Mouse (Mus musculus) kidney, postnatal 0 days (tissue): ENCODE results near the gene Phf11c. TPM values are rescaled to one million over a fixed set of nuclear protein-coding genes. Genes with fewer than 3 reads are reported as not detected.
"Not testable (repeated sequence)": the region's sequence is repeated elsewhere in the genome, so short reads cannot be mapped to it uniquely, and the experiment has no call there.

Source experiments
- ATAC-seq: fragments of 200-750 bp; cut with Nextera tagmentation; replicated peaks from 2 replicates; pipeline ENCODE4 v1.8.0; 2017; ENCODE audit warnings: low read depth, moderate number of reproducible peaks, moderate TSS enrichment, moderate library complexity; ENCODE audit not compliant: low FRiP score
- DNase-seq: peaks from one replicate; pipeline ENCODE4 v3.0.0-alpha.2; 2016; ENCODE audit warnings: low spot score
- H3K27ac ChIP-seq: fragments of 300-500 bp; sonication (generic); 2 replicates; pipeline ENCODE4 v1.5.1; 2014; ENCODE audit warnings: mild to moderate bottlenecking
- H3K27me3 ChIP-seq: fragments of 300-500 bp; sonication (generic); 2 replicates; pipeline ENCODE4 v1.6.1; 2014; ENCODE audit warnings: low read length, mixed read lengths; ENCODE audit not compliant: insufficient read depth
- H3K36me3 ChIP-seq: fragments of 300-500 bp; sonication (generic); 2 replicates; pipeline ENCODE4 v1.6.1; 2014; ENCODE audit warnings: low read length, mixed read lengths; ENCODE audit not compliant: insufficient read depth
- H3K4me1 ChIP-seq: fragments of 300-500 bp; sonication (generic); replicated peaks from 2 replicates; pipeline ENCODE4 v1.6.1; 2014; ENCODE audit warnings: antibody characterized with exemption, low read length, mixed read lengths; ENCODE audit not compliant: insufficient read depth
- H3K4me2 ChIP-seq: fragments of 300-500 bp; sonication (generic); 2 replicates; pipeline ENCODE4 v1.6.1; 2014; ENCODE audit warnings: mild to moderate bottlenecking, low read length, moderate library complexity, mixed read lengths
- H3K4me3 ChIP-seq: fragments of 300-500 bp; sonication (generic); replicated peaks from 2 replicates; pipeline ENCODE4 v1.5.1; 2014; ENCODE audit warnings: low read depth, low read length
- H3K9ac ChIP-seq: fragments of 300-500 bp; sonication (generic); 2 replicates; pipeline ENCODE4 v1.6.1; 2014; ENCODE audit warnings: low read depth, low read length
- H3K9me3 ChIP-seq: fragments of 300-500 bp; sonication (generic); replicated peaks from 2 replicates; pipeline ENCODE4 v1.6.1; 2016; ENCODE audit warnings: low read length, inconsistent platforms, mixed read lengths
- CTCF ChIP-seq: IDR thresholded peaks from 2 replicates; pipeline ENCODE4 v1.5.1; 2016; ENCODE audit warnings: antibody characterized with exemption, low read depth, mild to moderate bottlenecking, moderate library complexity
- WGBS: fragments of 180-500 bp; shearing (Covaris S2); extraction: QIAGEN DNeasy Blood & Tissue Kit; methylation state at CpG from one replicate; pipeline ENCODE4 v1.1.7; 2014; 5-methylcytosine and 5-hydroxymethylcytosine counted together
- polyA plus RNA-seq: library from polyadenylated mRNA; unstranded; fragments of >200 nt; fragmentation: Nextera tagmentation; extraction: Ambion mirVana; gene quantifications from 2 replicates; pipeline ENCODE4 v1.2.1, GENCODE M21; 2015

Gene Phf11c
- polyA plus RNA-seq, 1 experiment from 2014 or later, result 0.33 TPM

DNA sequence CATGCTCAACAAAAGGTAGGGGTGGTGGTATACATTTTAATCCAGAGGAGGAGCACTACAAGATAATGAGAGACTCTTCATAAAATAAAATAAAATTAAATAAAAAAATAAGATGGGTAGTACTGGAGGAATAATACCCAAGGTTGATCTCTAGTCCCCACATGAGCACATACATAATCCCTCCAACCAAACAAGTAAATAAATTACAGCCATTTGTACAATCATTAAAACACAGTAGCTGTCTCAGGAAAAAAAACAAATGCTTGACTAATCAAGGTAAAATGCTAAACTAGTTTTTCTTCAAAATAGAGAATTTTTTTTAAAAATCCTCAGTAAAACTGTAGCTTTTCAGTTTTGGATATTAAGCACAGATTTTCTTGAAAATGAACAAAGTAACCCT, 40.0 kb upstream of the Phf11c start:
- Histone ChIP-seq H3K4me1 (peaks cover 6% of the 10 kb centered on the region; the same call in 1 of the 2 replicates), H3K4me2 (no peak overlapping the region), H3K9me3 (no peaks in the 10 kb centered on the region), H3K9ac (no peak overlapping the region), H3K27me3 (no peaks in the 10 kb centered on the region), H3K36me3 (no peaks in the 10 kb centered on the region), H3K27ac (no peak overlapping the region), H3K4me3 (no peak overlapping the region)
- TF ChIP-seq CTCF, result no peak
- no peak for DNase-seq
- ATAC-seq, result no peak

DNA sequence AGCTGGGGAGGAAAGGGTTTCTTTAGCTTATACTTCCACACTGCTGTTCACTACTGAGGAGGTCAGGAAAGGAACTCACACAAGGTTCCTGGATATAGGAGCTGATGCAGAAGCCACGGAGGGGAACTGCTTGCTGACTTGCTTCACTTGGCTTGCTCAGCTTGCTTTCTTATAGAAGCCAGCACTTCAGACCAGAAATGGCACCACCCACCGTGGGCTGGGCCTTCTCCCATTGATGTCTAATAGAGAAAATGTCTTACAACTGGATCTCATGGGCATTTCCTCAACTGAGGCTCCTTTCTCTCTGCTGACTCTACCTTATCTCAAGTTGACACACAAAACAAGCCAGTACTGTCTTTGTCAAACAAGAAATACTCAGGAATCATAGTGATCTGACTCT, 38.7 kb upstream of the Phf11c start:
- no peak overlapping the region for H3K4me3 ChIP-seq
- DNase-seq (no peak), ATAC-seq (no peak)
- H3K27me3 ChIP-seq, result no peaks in the 10 kb centered on the region
- H3K4me2 ChIP-seq, result no peak overlapping the region
- no peak overlapping the region for H3K27ac ChIP-seq
- no peaks in the 10 kb centered on the region for H3K4me1 ChIP-seq
- H3K36me3 ChIP-seq, result no peaks in the 10 kb centered on the region
- no peak overlapping the region for H3K9ac ChIP-seq
- no peaks in the 10 kb centered on the region for H3K9me3 ChIP-seq
- TF ChIP-seq CTCF, result no peak
- WGBS, result 55% methylated on average over 2 of the region's 2 CpGs

DNA sequence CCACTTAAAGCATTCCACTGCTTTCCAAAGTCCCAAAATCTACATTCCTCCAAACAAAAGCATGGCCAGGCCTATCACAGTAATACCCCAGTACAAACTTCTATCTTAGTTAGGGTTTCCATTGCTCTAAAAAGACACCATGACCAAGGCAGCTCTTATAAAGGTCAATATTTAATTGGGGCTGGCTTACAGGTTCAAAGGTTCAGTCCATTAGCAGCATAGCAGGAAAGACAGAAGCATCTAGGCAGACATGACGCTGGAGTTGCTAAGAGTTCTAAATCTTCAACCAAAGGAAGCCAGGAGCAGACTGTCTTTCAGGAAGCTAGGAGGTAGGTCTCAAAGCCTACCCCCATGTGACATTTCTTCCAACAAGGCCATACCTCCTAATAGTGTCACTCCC, 35.4 kb upstream of the Phf11c start:
- 85% methylated on average over 1 of the region's 1 CpGs for WGBS
- H3K36me3 ChIP-seq, result no peaks in the 10 kb centered on the region
- no peak for ATAC-seq
- no peaks in the 10 kb centered on the region for H3K9me3 ChIP-seq
- TF ChIP-seq CTCF, result no peak
- H3K27me3 ChIP-seq, result no peaks in the 10 kb centered on the region
- no peak for DNase-seq
- H3K4me1 ChIP-seq, result no peaks in the 10 kb centered on the region
- no peak overlapping the region for H3K27ac ChIP-seq
- no peak overlapping the region for H3K4me2 ChIP-seq
- no peak overlapping the region for H3K4me3 ChIP-seq
- no peak overlapping the region for H3K9ac ChIP-seq

DNA sequence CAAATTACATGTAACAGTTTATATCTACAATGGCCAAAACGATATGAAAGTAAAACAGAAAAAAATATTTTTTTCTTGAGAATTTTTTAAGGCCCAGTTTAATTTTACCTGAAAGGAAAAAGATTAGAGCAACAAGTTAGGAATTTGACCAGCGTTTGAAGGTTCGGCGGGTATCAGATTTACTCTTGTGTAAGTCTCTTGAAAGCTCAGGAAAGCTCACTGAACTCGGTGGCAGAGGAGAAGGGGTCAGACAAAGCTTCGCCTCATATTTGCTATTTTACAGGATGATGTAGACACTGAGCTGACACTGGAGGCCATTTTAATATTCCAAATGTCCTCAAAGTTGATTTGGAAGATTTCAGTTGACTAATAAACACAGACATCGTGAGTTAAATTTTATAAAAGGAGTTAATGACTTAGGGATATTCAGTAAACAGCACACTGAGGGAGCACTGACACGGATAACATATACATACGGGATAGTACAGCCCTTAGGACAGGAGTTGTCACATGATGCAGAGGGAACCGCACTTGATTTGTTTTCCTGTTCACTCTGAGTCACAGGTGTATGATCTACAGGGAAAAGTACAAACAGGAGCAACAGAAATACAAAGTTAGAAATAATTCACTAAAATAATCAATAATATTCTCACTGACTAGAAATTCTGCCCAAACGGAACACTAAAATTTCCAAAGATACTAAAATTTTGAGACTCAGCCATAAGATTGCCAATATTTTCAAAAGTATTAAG, 27.9 kb upstream of the Phf11c start:
- Histone ChIP-seq H3K36me3 (no peaks in the 10 kb centered on the region), H3K4me1 (no peaks in the 10 kb centered on the region), H3K9ac (no peak overlapping the region), H3K4me2 (no peak overlapping the region), H3K4me3 (no peak overlapping the region), H3K27ac (no peak overlapping the region), H3K9me3 (no peaks in the 10 kb centered on the region), H3K27me3 (no peaks in the 10 kb centered on the region)
- ATAC-seq (no peak), DNase-seq (no peak)
- 55% methylated on average over 11 of the region's 11 CpGs for WGBS
- no peak for TF ChIP-seq CTCF

DNA sequence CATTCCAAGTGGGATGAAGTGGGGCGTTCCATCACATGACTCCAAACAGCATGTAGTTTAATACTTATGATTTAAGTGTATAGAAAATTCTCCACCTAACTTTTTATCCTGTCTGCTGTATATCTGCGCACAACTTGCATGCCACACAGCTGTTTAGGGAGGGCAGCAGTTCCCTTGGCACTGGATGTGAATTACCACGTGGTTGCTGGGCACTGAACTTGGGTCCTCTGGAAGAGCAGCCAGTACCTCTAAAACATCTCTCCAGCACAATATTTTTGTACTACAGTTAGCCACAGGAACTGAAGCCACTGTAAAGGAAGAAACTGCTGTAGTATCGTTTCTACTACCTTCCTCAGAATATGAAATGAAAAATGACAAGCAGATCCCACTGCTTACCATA, 23.0 kb upstream of the Phf11c start:
- Histone ChIP-seq H3K4me2 (no peak overlapping the region), H3K4me1 (no peaks in the 10 kb centered on the region), H3K9me3 (no peaks in the 10 kb centered on the region), H3K36me3 (no peaks in the 10 kb centered on the region), H3K9ac (no peak overlapping the region), H3K27me3 (no peaks in the 10 kb centered on the region), H3K4me3 (no peak overlapping the region), H3K27ac (no peak overlapping the region)
- no peak for TF ChIP-seq CTCF
- no peak for DNase-seq
- WGBS, result 91% methylated on average over 4 of the region's 4 CpGs
- ATAC-seq, result no peak

DNA sequence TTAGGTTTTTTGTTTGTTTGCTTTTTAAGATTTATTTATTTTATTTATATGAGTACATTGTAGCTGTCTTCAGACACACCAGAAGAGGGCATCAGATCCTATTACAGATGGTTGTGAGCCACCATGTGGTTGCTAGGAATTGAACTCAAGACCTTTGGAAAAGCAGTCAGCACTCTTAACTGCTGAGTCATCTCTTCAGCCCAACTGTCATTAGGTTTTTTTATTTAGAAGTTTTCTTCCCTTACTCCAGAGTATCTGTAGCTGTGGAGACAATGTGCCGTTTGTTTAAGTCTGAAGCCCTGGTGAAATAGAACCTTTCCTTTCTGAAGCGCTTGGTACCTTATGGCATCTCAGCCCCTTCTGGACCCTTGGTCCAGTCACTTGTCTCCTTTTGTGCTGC, 19.8 kb upstream of the Phf11c start:
- H3K4me3 ChIP-seq, H3K9me3 ChIP-seq, H3K4me1 ChIP-seq, H3K9ac ChIP-seq, H3K4me2 ChIP-seq, ATAC-seq, H3K36me3 ChIP-seq, H3K27ac ChIP-seq, DNase-seq, H3K27me3 ChIP-seq: not testable (repeated sequence)
- WGBS, result 97% methylated on average over 2 of the region's 2 CpGs

DNA sequence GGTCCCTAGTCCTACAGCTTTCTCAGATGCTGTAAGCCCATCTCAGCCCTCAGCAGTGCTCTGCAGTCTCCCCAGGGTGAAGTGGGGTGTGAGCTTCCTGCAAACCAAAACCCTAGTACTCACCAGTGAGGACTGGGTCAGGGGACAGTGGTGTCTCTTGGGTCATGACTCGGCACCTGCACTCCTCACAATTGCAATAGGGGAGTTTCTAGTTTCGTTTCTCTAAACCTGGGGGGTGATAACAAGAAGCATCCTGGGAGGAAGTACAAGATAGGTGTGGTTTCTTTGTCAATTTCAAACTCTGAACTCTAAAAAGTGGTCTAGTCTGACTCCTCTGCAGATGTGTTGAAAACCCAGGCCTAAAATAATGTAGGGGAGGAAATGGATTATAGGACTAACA, 1.8 kb upstream of the Phf11c start:
- TF ChIP-seq CTCF, result no peak
- H3K36me3 ChIP-seq, result no peaks in the 10 kb centered on the region
- H3K27me3 ChIP-seq, result no peaks in the 10 kb centered on the region
- H3K9me3 ChIP-seq, result no peaks in the 10 kb centered on the region
- H3K4me3 ChIP-seq, result no peak overlapping the region
- no peak overlapping the region for H3K9ac ChIP-seq
- 70% methylated on average over 2 of the region's 2 CpGs for WGBS
- H3K4me2 ChIP-seq, result no peak overlapping the region
- no peak overlapping the region for H3K27ac ChIP-seq
- ATAC-seq, result no peak
- no peaks in the 10 kb centered on the region for H3K4me1 ChIP-seq
- DNase-seq, result no peak
